Mouse (Mus musculus) liver, adult 2 months (tissue): ENCODE measurements around the gene Larp4b.

Experiments used
- CTCF ChIP-seq: fragments of 200-500 bp; IDR thresholded peaks from 2 replicates; pipeline ENCODE4 v1.5.1; 2011; ENCODE audit warnings: low read depth, low read length, control low read depth
- POLR2A ChIP-seq: fragments of 200-500 bp; IDR thresholded peaks from 2 replicates; pipeline ENCODE4 v1.6.1; 2011; ENCODE audit warnings: low read length, control low read depth; ENCODE audit not compliant: insufficient read depth; ENCODE audit errors: extremely low read depth

GRCm38 (mm10) chr13:9192797-9193330, 99.2 kb downstream of the Larp4b start:
- TF ChIP-seq CTCF: no peak
- no peak for TF ChIP-seq POLR2A
